Mouse (Mus musculus): Measurements from ENCODE around the gene Krtap1-5.
A peak's percentile ranks its signal among the peaks of the same experiment; 100 is the strongest.
"Not testable (repeated sequence)": the region's sequence is repeated elsewhere in the genome, so short reads cannot be mapped to it uniquely, and the experiment has no call there.

Gene Krtap1-5

DNA sequence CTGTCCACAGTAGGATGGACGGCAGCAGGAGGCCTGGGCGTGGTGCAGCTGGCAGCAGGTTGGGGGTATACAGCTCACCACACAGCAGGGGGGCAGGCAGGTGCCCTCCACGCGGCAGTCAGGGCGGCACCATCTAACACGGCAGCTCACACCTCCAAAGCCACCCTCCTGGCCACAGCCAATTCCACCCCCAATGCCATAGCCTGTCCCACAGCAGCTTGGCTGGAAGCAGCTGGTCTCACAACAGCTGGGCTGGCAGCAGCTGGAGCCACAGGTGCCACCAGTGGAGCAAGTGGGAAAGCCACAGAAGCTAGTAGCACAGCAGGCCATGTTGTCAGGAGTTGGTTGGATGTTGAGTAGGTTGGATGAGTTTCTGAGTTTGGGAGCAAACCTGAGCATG is at the start of gene Krtap1-5:
Gene Krtap1-5 (minus strand): TSS at position 381 of the 400 bp plus-strand sequence.
- DNase-seq (ENCODE audit: low spot score) = no peak

DNA sequence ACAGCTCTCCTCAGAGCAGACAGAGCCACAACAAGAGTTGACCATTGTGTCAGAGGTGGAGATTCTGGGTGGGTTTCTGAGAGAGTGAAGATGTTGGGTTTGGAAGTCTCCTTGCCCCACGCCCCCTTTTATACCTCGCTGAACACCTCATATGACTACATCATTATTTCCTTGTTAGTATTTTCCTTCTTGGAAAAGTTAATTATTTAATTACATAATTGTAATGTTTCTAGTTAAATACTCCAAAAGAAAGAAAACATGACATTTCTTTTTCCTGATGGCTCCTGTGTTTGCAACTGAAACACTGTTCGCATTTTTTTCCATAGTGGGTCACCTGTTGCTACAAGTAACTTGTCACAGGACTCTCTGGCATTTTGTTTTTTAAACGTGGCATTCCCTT is 47.3 kb upstream of the Krtap1-5 start, which contains the start of gene Krtap4-1:
Gene Krtap4-1 (minus strand): TSS at position 101 of the 400 bp plus-strand sequence.
- DNase-seq (ENCODE audit: low spot score) = no peak

DNA sequence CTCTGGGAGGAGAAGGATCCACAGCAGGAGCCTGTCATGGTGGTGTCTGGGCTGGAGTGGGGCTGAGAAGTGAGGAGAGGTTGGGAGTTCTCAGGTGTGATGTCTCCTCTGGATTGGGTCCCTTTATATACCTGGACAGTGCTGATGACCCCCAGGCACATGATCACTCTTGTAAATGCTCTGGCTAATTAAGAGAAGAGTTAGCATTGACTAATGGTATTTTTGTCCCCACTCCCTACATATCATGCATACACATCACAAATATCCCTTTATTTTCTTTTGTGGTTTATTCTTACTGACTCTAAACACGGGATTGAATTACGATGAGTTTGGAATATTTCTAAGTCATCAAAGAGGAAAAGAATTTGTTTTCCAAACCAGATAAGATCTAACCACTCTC is 39.5 kb upstream of the Krtap1-5 start, which contains the start of gene Gm11562:
Gene Gm11562 (minus strand): TSS at position 101 of the 400 bp plus-strand sequence.
- no peak for DNase-seq (ENCODE audit: low spot score)

DNA sequence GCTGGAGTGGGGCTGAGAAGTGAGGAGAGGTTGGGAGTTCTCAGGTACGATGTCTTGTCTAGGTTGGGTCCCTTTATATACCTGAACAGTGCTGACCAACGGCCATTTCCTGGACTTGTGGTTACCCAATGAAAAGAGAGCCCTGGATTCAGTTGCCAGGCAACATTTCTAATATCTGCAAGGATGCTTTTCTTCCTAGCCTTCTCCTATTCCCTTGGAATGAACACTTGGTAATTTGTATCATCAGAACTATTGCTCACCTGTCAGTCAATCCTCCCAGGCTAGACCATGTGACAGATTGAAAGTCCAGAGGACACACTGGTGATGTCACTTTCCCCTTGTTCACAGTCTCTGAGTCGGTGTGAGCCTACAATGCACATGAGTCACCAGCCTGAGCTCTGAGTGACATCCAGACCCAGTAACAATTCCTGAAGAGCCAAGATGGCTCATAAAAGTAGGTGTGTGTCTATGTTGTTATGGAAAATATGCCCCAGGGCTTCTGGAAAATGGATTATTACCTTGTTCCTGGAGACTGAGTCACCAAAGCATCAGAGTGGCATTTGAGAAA is 34.1 kb upstream of the Krtap1-5 start, which contains the start of gene Krtap2-4:
Gene Krtap2-4 (minus strand): TSS at position 51 of the 568 bp plus-strand sequence.
- no peak for DNase-seq (ENCODE audit: low spot score)

DNA sequence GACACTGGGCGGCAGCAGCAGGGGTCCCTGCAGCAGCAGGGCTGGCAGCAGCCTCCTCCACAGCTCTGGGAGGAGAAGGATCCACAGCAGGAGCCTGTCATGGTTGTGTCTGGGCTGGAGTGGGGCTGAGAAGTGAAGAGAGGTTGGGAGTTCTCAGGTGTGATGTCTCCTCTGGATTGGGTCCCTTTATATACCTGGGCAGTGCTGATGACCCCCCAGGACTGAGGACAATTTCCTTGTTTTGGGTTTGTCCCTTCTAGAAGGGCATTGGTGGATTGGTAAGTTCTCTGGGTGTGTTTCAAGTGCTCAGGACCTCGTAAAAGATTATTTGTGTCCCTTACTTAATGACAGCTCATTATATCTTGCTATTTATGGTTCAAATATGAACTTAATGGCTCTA is 29.3 kb upstream of the Krtap1-5 start, which contains the start of gene Gm11937:
Gene Gm11937 (minus strand): TSS at position 101 of the 400 bp plus-strand sequence.
- DNase-seq (ENCODE audit: low spot score) = not testable (repeated sequence)

DNA sequence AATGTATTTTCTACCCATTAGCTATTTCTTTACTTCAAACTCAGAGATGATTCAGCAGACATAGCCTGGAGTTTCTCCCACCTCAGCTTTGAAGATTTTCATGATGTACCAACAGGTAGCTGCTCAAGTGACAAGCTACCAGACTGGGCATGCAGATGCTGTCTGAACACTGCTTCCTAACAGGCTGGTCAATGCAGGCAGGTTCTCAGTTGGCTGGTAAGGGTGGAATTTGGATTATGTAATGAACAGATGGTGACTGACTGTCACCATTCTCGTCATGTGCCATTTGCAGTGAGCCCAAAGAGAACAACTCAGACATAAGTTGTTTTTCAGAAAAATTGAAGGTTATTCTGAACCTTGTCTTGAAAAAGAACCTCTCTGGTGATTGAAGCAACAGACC is 28.3 kb upstream of the Krtap1-5 start:
- DNase-seq (ENCODE audit: low spot score) = no peak

DNA sequence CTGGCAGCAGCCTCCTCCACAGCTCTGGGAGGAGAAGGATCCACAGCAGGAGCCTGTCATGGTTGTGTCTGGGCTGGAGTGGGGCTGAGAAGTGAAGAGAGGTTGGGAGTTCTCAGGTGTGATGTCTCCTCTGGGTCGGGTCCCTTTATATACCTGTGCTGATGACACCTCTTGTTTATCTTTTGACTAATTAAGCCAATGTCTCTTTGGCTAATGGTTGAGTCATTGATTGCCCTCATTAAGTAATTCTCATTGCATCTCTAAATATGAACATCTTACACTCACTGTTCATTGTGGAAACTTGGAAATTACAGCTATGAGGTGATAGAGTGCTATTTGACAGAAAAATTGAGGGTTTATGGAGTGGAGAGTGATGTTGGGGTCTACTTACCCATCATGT is 22.4 kb upstream of the Krtap1-5 start, which contains the start of gene Gm11938:
Gene Gm11938 (minus strand): TSS at position 101 of the 400 bp plus-strand sequence.
- DNase-seq (ENCODE audit: low spot score) = not testable (repeated sequence)

DNA sequence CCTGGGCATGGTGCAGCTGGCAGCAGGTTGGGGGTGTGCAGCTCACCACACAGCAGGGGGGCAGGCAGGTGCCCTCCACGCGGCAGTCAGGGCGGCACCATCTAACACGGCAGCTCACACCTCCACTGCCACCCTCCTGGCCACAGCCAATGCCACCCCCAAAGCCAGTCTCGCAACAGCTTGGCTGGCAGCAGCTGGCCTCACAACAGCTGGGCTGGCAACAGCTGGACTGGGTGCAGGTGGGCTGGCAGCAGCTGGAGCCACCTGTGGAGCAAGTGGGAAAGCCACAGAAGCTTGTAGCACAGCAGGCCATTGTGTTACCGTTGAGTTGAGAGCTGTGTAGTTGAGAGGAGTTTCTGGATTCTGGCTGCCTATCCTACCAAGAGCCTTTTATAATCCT is 16.9 kb upstream of the Krtap1-5 start, which contains the start of gene Krtap9-3:
Gene Krtap9-3 (minus strand): TSS at position 364 of the 400 bp plus-strand sequence.
- not testable (repeated sequence) for DNase-seq (ENCODE audit: low spot score)

DNA sequence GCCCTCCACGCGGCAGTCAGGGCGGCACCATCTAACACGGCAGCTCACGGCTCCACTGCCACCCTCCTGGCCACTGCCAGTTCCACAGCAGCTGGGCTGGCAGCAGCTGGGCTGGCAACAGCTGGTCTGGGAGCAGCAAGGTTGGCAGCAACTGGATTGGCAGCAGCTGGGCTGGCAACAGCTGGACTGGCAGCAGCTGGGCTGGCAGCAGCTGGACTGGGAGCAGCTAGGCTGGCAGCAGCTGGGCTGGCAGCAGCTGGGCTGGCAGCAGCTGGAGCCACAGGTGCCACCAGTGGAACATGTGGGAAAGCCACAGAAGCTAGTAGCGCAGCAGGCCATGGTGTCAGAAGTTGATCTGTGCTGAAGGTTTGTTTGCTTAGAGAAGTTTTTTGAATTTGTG is 10.2 kb upstream of the Krtap1-5 start, which contains the start of gene Krtap1-3:
Gene Krtap1-3 (minus strand): TSS at position 359 of the 400 bp plus-strand sequence.
- DNase-seq (ENCODE audit: low spot score) = no peak

DNA sequence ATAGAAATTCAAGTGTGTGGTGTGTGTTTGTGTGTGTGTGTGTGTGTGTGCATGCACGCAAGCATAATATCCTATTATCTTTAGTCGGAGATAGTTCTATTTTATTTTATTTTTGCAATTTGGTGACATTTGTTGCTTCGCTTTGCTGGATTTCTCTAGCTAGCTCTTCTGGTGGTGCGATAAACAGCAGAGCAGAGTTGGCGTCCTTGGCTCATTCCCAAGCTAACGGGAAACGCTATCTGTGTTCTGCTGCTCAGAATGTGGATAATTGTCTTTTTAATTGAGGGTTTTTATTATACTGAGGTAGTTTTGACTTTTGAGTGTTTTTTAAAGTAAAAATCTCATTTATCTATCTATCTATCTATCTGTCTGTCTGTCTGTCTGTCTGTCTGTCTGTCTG is 4.3 kb upstream of the Krtap1-5 start:
- no peak for DNase-seq (ENCODE audit: low spot score)

DNA sequence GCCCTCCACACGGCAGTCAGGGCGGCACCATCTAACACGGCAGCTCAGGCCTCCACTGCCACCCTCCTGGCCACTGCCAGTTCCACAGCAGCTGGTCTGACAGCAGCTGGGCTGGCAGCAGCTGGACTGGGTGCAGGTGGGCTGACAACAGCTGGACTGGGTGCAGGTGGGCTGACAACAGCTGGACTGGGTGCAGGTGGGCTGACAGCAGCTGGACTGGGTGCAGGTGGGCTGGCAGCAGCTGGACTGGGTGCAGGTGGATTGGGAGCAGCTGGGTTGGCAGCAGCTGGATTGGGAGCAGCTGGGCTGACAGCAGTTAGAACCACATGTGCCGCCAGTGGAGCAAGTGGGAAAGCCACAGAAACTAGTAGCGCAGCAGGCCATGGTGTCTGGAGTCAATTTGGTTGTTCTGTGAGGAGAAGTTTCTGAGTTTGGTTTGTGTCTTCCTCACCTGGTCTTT is 2.5 kb upstream of the Krtap1-5 start, which contains the start of gene Krtap1-4:
Gene Krtap1-4 (minus strand): TSS at position 410 of the 460 bp plus-strand sequence.
- no peak for DNase-seq (ENCODE audit: low spot score)

DNA sequence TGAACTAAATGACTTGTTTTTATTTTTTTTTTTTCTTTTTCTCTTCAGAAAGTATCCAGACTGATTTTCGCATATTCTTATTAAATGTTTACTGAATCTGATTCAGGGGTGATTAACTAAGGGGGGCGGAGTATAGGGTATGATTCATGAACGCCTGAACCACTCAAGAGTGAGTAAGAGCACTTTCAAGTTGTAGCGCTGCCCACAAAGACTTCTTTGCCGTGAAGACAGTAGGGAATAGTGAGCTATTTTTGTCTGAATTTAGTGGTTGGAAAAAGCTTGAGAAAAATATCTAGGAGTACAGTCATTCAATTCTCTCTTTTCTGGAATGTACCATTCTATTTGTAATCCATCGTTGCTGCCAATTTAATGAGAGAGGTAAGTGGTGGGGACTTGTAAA is 748 bp upstream of the Krtap1-5 start:
- peak; percentile 7 for DNase-seq (ENCODE audit: low spot score)

DNA sequence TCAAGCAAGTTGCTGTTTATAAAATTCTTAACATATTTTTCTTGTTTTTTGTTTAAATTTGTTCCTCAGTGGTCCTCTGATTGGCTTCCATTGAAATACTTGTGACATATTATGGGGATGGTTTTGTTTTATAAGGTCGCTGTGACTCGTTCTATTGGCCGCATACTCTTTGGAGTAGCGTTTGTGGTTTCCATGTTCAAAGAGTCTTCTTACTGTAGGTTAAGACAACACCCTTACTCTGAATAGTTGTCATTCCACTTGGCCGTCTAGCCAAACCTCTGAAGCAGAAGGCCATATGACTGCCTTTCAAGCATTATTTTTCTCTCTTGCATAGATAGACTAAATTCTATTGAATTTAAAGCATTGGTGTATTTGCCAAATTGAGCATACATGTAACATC is 235 bp upstream of the Krtap1-5 start:
- DNase-seq (ENCODE audit: low spot score) = no peak

DNA sequence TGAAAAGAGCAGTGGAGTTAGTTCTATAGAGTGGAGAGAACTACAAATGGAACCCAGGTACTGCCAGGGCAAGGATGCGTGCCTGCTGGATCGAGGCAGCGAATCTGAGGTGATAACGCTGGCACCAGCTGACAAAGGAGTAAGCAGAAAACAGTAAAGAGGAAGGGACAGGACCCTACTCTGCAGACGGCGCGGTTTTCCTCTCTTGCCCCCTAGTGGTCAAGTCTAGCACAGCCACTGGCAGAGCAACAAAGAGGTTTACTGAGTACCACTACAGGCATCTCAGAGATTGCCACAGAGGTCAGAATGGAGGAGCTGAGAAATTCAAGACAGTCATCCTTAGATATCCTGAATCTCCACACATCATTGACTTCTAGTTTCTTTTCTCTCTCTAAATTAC is 6.7 kb downstream of the Krtap1-5 start:
- peak; percentile 79 for DNase-seq (ENCODE audit: low spot score)

DNA sequence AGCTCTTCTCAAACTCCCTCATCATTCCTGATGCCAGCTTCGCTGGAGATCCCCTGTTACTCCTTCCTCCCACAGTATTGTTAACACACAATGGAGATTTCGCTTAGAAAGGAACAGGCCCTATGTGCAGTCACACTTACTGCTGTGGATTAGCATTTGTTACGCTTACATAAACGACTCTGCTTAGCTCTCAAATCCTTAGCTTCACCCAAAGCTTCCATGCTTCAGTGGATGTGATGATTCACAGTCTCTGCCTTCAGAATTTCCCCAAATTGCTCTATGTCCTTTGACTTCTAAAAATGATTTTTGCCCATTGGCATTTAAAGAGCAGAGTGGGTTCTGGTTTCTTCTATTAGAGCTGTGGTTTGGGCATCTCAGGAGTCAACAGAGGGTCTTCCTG is 7.7 kb downstream of the Krtap1-5 start:
- no peak for DNase-seq (ENCODE audit: low spot score)

DNA sequence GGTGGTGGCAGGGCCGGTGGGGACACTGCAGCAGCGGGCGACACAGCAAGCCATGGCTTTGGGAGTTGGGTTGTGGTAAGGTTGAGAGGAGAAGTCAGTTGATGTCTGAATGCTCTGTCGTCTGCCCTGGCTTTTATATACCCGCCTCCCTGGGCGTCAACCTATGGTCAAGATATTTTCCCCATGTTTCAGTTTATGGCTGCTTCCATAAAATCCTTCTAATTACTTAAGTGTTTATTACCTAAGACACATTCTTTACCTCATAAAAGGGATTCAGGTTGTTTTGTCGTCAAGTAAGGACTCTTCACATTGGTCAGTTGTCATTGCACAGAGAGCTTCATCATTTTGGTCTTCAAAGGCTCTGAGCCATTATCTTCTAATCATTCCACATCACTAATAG is 14.3 kb downstream of the Krtap1-5 start, which contains the start of gene Krtap3-1:
Gene Krtap3-1 (minus strand): TSS at position 101 of the 400 bp plus-strand sequence.
- no peak for DNase-seq (ENCODE audit: low spot score)

DNA sequence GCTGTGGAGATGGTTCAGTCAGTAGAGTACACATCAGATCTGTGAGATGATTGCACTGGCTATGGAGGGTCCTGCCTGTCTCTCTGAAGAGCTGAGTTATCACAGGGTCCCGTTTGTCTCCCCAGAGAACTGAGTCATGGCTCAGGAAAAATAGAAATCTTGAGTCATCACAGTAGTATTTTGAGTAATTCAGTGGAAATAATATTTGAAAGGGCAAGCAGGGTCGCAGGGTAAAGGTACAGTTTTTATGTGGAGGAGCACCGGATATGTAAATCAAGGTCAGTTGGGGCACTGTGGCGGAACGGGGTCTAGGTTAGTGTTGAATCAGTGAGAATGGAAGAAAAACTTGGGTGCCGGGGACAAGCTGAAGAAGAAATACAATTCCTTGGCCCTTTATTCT is 18.2 kb downstream of the Krtap1-5 start:
- no peak for DNase-seq (ENCODE audit: low spot score)

DNA sequence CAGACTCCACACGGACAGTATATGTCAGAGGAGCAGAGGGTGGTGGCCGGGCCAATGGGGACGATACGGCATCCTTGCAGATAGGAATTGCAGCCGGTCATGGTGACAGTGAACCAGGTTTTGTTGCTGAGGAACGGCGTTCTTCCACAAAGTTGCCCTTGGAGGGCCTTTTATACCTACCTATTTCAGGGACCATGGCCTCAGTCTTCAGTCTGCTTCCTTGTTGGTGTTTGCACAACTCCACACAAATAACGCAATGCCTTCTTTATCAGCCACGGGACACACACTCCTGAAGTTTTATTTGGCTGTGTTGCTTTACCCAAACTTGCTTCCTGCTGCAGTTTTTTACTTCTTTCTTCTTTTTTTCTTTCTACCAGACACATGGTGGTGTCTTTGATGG is 21.4 kb downstream of the Krtap1-5 start, which contains the start of gene Gm11939:
Gene Gm11939 (minus strand): TSS at position 101 of the 400 bp plus-strand sequence.
- no peak for DNase-seq (ENCODE audit: low spot score)

DNA sequence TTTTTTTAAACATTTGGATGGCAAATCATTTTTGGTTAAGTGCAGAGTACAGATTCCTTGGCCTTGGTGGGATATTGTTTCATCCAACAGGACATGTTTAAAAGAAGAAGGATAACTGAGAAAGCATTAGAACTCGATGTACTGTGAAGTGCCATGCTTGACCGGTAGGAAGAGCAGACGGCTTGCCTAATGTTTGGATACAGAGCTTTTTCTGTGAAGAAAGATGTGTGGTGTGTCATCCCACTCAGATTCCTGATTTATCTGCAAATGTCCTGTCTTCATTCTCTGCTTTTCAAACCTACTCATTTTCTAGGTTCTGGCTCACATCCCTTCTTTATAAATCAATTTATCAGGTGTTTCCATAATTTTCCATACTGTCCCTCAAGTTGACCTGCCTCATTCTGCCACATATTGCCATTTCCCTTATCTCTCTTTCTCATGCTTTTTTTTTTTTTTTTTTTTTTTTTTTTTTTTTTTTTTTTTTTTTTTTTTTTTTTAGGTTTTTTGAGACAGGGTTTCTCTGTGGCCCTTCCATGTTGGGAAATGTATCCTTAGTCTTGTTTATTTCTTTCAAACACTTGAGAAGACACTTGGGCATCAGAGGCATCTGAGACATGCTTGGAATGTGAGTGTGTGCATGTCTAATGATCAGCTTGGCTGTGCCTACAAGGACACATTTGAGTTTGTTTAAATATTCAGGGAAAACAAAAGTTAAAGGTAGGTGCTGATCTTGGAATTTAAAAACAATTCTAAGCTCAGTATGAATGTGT is 22.7 kb downstream of the Krtap1-5 start:
- peak; percentile 7 for DNase-seq (ENCODE audit: low spot score)

DNA sequence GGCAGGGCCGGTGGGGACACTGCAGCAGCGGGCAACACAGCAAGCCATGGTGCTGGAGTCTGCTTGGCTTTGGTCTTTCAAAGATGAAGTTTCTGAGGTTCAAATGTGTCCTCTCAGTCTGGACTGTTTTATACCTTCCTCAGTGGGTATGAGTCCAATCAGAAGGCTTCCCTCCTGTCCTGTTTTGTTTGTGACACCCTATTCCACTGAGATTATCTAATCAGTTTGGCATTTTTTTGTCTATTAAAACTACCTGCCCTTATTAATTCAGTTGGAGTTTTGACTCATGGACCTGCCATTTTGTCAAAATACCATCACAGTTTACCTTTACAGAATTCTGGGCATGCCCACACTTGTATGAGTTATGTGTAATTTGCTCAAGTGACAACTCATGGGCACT is 24.1 kb downstream of the Krtap1-5 start, which contains the start of gene Krtap3-2:
Gene Krtap3-2 (minus strand): TSS at position 101 of the 400 bp plus-strand sequence.
- DNase-seq (ENCODE audit: low spot score) = no peak

DNA sequence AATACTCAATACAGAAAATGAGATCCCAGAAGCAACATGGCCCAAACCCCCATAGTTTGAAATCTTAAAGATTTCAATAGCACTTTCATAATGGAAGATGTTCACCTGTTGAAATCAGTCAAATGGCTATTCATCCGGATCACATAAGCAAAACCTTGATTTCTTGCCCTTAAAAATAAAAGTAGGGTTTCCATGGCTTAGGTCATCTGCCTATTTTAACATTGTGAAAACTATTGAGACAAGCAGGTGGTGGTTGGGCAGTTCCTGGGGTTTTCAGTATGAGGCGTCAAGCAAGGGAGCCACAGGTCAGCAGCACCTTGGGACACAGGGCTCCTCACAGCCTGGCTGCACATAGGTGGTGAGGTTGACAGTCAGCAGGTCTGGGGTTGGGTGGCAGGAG is 24.6 kb downstream of the Krtap1-5 start:
- no peak for DNase-seq (ENCODE audit: low spot score)

DNA sequence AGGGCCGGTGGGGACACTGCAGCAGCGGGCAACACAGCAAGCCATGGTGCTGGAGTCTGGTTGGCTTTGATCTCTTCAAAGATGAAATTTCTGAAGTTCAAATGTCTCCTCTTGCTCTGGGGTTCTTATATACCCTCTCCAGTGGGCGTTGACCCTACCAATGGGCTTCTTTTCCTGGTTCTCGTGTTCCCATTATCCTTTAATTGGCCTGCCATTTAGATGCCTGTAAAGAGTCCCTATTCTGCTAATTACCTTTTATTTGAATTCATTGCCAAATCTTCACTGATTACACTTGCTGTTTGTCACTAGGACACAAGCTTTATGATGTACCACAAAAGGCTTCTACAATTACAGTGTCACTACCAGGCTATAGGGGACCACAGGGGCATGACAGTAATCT is 30.1 kb downstream of the Krtap1-5 start, which contains the start of gene Krtap3-3:
Gene Krtap3-3 (minus strand): TSS at position 101 of the 400 bp plus-strand sequence.
- no peak for DNase-seq (ENCODE audit: low spot score)

Data from lung, postnatal 25 days (tissue).